ENCODE assay signal across 8 mouse cellular contexts in the genomic region with DNA sequence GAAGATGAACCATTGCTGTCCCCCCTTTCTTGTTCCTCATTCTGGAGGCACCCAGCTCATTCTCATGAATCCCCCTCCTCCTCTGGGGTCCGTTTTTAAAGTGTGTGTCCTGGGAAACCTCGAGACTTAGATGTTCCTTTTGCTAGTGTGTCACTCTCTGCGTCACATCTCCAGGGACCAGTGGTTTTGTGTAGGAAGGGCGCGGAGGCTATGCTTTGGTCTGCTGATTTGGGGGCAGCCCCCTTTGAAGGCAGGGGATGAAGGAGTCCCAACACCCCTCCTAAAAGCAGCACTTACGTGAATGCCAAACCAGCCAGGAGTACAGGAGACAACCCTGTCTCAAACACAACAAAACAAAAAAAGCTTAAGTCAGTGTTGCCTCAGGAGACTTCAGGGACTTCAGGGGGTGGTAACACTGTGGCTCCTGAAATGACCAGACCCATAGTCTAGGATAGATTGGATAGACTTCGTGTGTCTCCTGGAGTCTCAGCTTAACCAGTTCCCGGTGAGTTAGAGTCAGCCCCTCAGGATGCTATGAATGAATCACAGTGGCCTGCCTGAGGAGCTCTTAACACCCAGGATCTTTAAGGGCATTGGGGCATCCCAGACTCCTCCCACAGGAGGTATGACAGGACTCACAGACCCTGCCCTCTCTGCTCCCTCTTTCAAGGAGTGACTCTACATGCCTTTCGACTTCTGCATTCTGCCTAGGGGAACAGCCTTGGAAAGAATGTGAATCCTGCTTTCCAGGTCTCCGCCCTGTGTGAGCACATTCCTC. TPM values are rescaled to one million over a fixed set of nuclear protein-coding genes. Genes with fewer than 3 reads are reported as not detected.
DNase-seq lines count a peak whose midpoint lies in the region; ATAC-seq and TF ChIP-seq lines count a peak whose summit lies in the region.

No protein-coding gene starts in this region.

- DNase-seq in 3T3-L1 (ENCODE audit: low read depth, low spot score) (peak; percentile 100), adipocyte (ENCODE audit: low spot score) (peak; percentile 90)
- DNase-seq in heart, postnatal 0 days (ENCODE audit: low spot score), result peak; percentile 92
- DNase-seq in limb, embryonic 10.5 days (ENCODE audit: low spot score), result peak; percentile 43
- peak; percentile 90 for DNase-seq in midbrain, embryonic 11.5 days (ENCODE audit: low spot score, missing footprints)
- DNase-seq in frontal cortex, postnatal 25 days (ENCODE audit: low spot score in 2 of 2), result no peak

- ATAC-seq in erythroblast, adult 5-6 weeks (replicated peaks; ENCODE audit: low FRiP score, poor library complexity, severe bottlenecking), result peak; percentile 54
- peak; percentile 42 for ATAC-seq in heart, postnatal 0 days (ENCODE audit: insufficient read depth, low read depth)
- ATAC-seq in midbrain, embryonic 11.5 days (ENCODE audit: low FRiP score), result no peak
- ATAC-seq in stomach, embryonic 16.5 days (ENCODE audit: insufficient read depth, low FRiP score), result peak; percentile 45; the same call in 1 of the 2 replicates

- TF ChIP-seq EP300 in heart, postnatal 0 days (IDR thresholded peaks at IDR 0.05; ENCODE audit: low read depth), result no peak

- peak overlapping the region; percentile 76 for H3K27ac ChIP-seq in heart, postnatal 0 days (ENCODE audit: low read depth)
- peak overlapping the region; percentile 86 for H3K27ac ChIP-seq in limb, embryonic 10.5 days
- H3K27ac ChIP-seq in midbrain, embryonic 11.5 days (ENCODE audit: low read depth, low read length), result no peak overlapping the region
- H3K27ac ChIP-seq in stomach, embryonic 16.5 days (ENCODE audit: low read length), result peak overlapping the region; percentile 93

- H3K4me2 ChIP-seq in heart, postnatal 0 days (ENCODE audit: low read depth, low read length), result peak overlapping the region; percentile 86
- peak overlapping the region; percentile 95 for H3K4me2 ChIP-seq in midbrain, embryonic 11.5 days
- peak overlapping the region; percentile 99 for H3K4me2 ChIP-seq in stomach, embryonic 16.5 days (ENCODE audit: low read depth, low read length)

- H3K4me1 ChIP-seq in heart, postnatal 0 days (ENCODE audit: control insufficient read depth, insufficient read depth), result peaks cover 44% of the 10 kb centered on the region
- H3K4me1 ChIP-seq in limb, embryonic 10.5 days, result peaks cover 43% of the 10 kb centered on the region
- H3K4me1 ChIP-seq in midbrain, embryonic 11.5 days (ENCODE audit: control insufficient read depth, insufficient read depth, low read length), result peaks cover 24% of the 10 kb centered on the region
- peaks cover 39% of the 10 kb centered on the region for H3K4me1 ChIP-seq in stomach, embryonic 16.5 days (ENCODE audit: control insufficient read depth, insufficient read depth, low read length)

- no peak for TF ChIP-seq CTCF in heart, postnatal 0 days (IDR thresholded peaks at IDR 0.05; ENCODE audit: low read depth)

- peaks cover 35% of the 10 kb centered on the region for H3K36me3 ChIP-seq in heart, postnatal 0 days (replicated peaks; ENCODE audit: control insufficient read depth, insufficient read depth, low read length)
- H3K36me3 ChIP-seq in limb, embryonic 10.5 days, result peaks cover 39% of the 10 kb centered on the region
- peaks cover 6% of the 10 kb centered on the region for H3K36me3 ChIP-seq in midbrain, embryonic 11.5 days (ENCODE audit: control insufficient read depth, insufficient read depth, low read length)
- H3K36me3 ChIP-seq in stomach, embryonic 16.5 days (ENCODE audit: control insufficient read depth, insufficient read depth, low read length), result peaks cover 13% of the 10 kb centered on the region; the same call in 1 of the 2 replicates

- H3K9me3 ChIP-seq in heart, postnatal 0 days (replicated peaks; ENCODE audit: control insufficient read depth, low read length), result no peaks in the 10 kb centered on the region
- no peaks in the 10 kb centered on the region for H3K9me3 ChIP-seq in limb, embryonic 10.5 days (replicated peaks)
- H3K9me3 ChIP-seq in midbrain, embryonic 11.5 days (ENCODE audit: control insufficient read depth, low read length), result no peaks in the 10 kb centered on the region
- H3K9me3 ChIP-seq in stomach, embryonic 16.5 days (replicated peaks; ENCODE audit: control insufficient read depth, low read length), result no peaks in the 10 kb centered on the region

- 3% methylated on average over 10 of the region's 10 CpGs for WGBS in heart, postnatal 0 days
- WGBS in limb, embryonic 10.5 days, result 10% methylated on average over 10 of the region's 10 CpGs
- WGBS in midbrain, embryonic 11.5 days, result 4% methylated on average over 10 of the region's 10 CpGs
- 3% methylated on average over 10 of the region's 10 CpGs for WGBS in stomach, embryonic 16.5 days

- H3K9ac ChIP-seq in heart, postnatal 0 days (replicated peaks; ENCODE audit: low read depth, low read length), result peak overlapping the region; percentile 74
- H3K9ac ChIP-seq in midbrain, embryonic 11.5 days (ENCODE audit: low read length), result peak overlapping the region; percentile 83
- peak overlapping the region; percentile 87 for H3K9ac ChIP-seq in stomach, embryonic 16.5 days (ENCODE audit: low read length)

- no peaks in the 10 kb centered on the region for H3K27me3 ChIP-seq in heart, postnatal 0 days (ENCODE audit: control insufficient read depth, insufficient read depth, low read length)
- H3K27me3 ChIP-seq in limb, embryonic 10.5 days (ENCODE audit: low read depth, poor library complexity, severe bottlenecking), result no peaks in the 10 kb centered on the region
- H3K27me3 ChIP-seq in midbrain, embryonic 11.5 days (ENCODE audit: control insufficient read depth, insufficient read depth, low read length), result no peaks in the 10 kb centered on the region
- H3K27me3 ChIP-seq in stomach, embryonic 16.5 days (ENCODE audit: control insufficient read depth, insufficient read depth, low read length), result no peaks in the 10 kb centered on the region

- peak overlapping the region; percentile 76 for H3K4me3 ChIP-seq in heart, postnatal 0 days (ENCODE audit: low read depth, low read length)
- H3K4me3 ChIP-seq in limb, embryonic 10.5 days, result peak overlapping the region; percentile 73
- peak overlapping the region; percentile 81 for H3K4me3 ChIP-seq in midbrain, embryonic 11.5 days (ENCODE audit: low read depth, low read length)
- peak overlapping the region; percentile 76 for H3K4me3 ChIP-seq in stomach, embryonic 16.5 days (replicated peaks; ENCODE audit: low read length)

RNA-seq across cellular contexts. Expression of a gene that starts 1.3 kb away (rescaled TPM):
- 12.7 and 13.2 TPM in 2 replicates for total RNA-seq in erythroblast, adult 5-6 weeks (2015; ENCODE audit: low replicate concordance)
- total RNA-seq in erythroblast, adult 5-6 weeks (2017; ENCODE audit: low replicate concordance), result 25.8 and 25.9 TPM in 2 replicates
- 127 and 200 TPM in 2 replicates for total RNA-seq in heart, postnatal 0 days (2014; rRNA removed; ENCODE audit: low replicate concordance)
- polyA plus RNA-seq in heart, postnatal 0 days (2015; fragmentation: Nextera tagmentation; extraction: Ambion mirVana), result 56.4 and 60.3 TPM in 2 replicates
- 72.5 and 74.9 TPM in 2 replicates for polyA plus RNA-seq in limb, embryonic 10.5 days (2016; fragmentation: Nextera tagmentation; extraction: Ambion mirVana)
- polyA plus RNA-seq in midbrain, embryonic 11.5 days (2014; fragmentation: Nextera tagmentation; extraction: Ambion mirVana), result 64.1 and 68.2 TPM in 2 replicates
- polyA plus RNA-seq in stomach, embryonic 16.5 days (2015; fragmentation: Nextera tagmentation; extraction: Ambion mirVana), result 77.2 and 98.4 TPM in 2 replicates

RNA-seq across cellular contexts. Expression of a gene that starts 28.4 kb away (rescaled TPM):
- total RNA-seq in erythroblast, adult 5-6 weeks (2015; ENCODE audit: low replicate concordance), result 0.21 TPM in 1 of 2 replicates, not detected in the other
- total RNA-seq in erythroblast, adult 5-6 weeks (2017; ENCODE audit: low replicate concordance), result 0.17 and 0.70 TPM in 2 replicates
- 4.8 and 9.5 TPM in 2 replicates for total RNA-seq in heart, postnatal 0 days (2014; rRNA removed; ENCODE audit: low replicate concordance)
- polyA plus RNA-seq in heart, postnatal 0 days (2015; fragmentation: Nextera tagmentation; extraction: Ambion mirVana), result 0.49 and 0.51 TPM in 2 replicates
- 0.15 and 0.38 TPM in 2 replicates for polyA plus RNA-seq in limb, embryonic 10.5 days (2016; fragmentation: Nextera tagmentation; extraction: Ambion mirVana)
- 0.23 and 0.42 TPM in 2 replicates for polyA plus RNA-seq in midbrain, embryonic 11.5 days (2014; fragmentation: Nextera tagmentation; extraction: Ambion mirVana)
- polyA plus RNA-seq in stomach, embryonic 16.5 days (2015; fragmentation: Nextera tagmentation; extraction: Ambion mirVana), result 1.9 and 2.0 TPM in 2 replicates

RNA-seq across cellular contexts. Expression of a gene that starts 36.4 kb away (rescaled TPM):
- total RNA-seq in erythroblast, adult 5-6 weeks (2015; ENCODE audit: low replicate concordance), result 32.4 and 33.4 TPM in 2 replicates
- 32.2 and 39.0 TPM in 2 replicates for total RNA-seq in erythroblast, adult 5-6 weeks (2017; ENCODE audit: low replicate concordance)
- total RNA-seq in heart, postnatal 0 days (2014; rRNA removed; ENCODE audit: low replicate concordance), result 18.9 and 24.5 TPM in 2 replicates
- 4.7 and 5.6 TPM in 2 replicates for polyA plus RNA-seq in heart, postnatal 0 days (2015; fragmentation: Nextera tagmentation; extraction: Ambion mirVana)
- polyA plus RNA-seq in limb, embryonic 10.5 days (2016; fragmentation: Nextera tagmentation; extraction: Ambion mirVana), result 11.4 and 13.0 TPM in 2 replicates
- polyA plus RNA-seq in midbrain, embryonic 11.5 days (2014; fragmentation: Nextera tagmentation; extraction: Ambion mirVana), result 7.1 and 8.1 TPM in 2 replicates
- polyA plus RNA-seq in stomach, embryonic 16.5 days (2015; fragmentation: Nextera tagmentation; extraction: Ambion mirVana), result 9.3 and 11.2 TPM in 2 replicates

RNA-seq across cellular contexts. Expression of a gene that starts 42.2 kb away (rescaled TPM):
- 45.5 and 51.0 TPM in 2 replicates for total RNA-seq in erythroblast, adult 5-6 weeks (2015; ENCODE audit: low replicate concordance)
- total RNA-seq in erythroblast, adult 5-6 weeks (2017; ENCODE audit: low replicate concordance), result 117 and 295 TPM in 2 replicates
- 20.6 and 40.3 TPM in 2 replicates for total RNA-seq in heart, postnatal 0 days (2014; rRNA removed; ENCODE audit: low replicate concordance)
- 18.3 and 18.6 TPM in 2 replicates for polyA plus RNA-seq in heart, postnatal 0 days (2015; fragmentation: Nextera tagmentation; extraction: Ambion mirVana)
- 16.6 and 17.2 TPM in 2 replicates for polyA plus RNA-seq in limb, embryonic 10.5 days (2016; fragmentation: Nextera tagmentation; extraction: Ambion mirVana)
- 39.1 and 41.0 TPM in 2 replicates for polyA plus RNA-seq in midbrain, embryonic 11.5 days (2014; fragmentation: Nextera tagmentation; extraction: Ambion mirVana)
- 20.6 and 22.1 TPM in 2 replicates for polyA plus RNA-seq in stomach, embryonic 16.5 days (2015; fragmentation: Nextera tagmentation; extraction: Ambion mirVana)

RNA-seq across cellular contexts. Expression of a gene that starts 51.7 kb away (rescaled TPM):
- not detected in 2 replicates for total RNA-seq in erythroblast, adult 5-6 weeks (2015; ENCODE audit: low replicate concordance)
- total RNA-seq in erythroblast, adult 5-6 weeks (2017; ENCODE audit: low replicate concordance), result not detected in 2 replicates
- not detected in 2 replicates for total RNA-seq in heart, postnatal 0 days (2014; rRNA removed; ENCODE audit: low replicate concordance)
- not detected in 2 replicates for polyA plus RNA-seq in heart, postnatal 0 days (2015; fragmentation: Nextera tagmentation; extraction: Ambion mirVana)
- 0.97 and 2.1 TPM in 2 replicates for polyA plus RNA-seq in limb, embryonic 10.5 days (2016; fragmentation: Nextera tagmentation; extraction: Ambion mirVana)
- polyA plus RNA-seq in midbrain, embryonic 11.5 days (2014; fragmentation: Nextera tagmentation; extraction: Ambion mirVana), result 0.39 and 0.40 TPM in 2 replicates
- polyA plus RNA-seq in stomach, embryonic 16.5 days (2015; fragmentation: Nextera tagmentation; extraction: Ambion mirVana), result 0.41 and 0.48 TPM in 2 replicates

Comparison
In these comparisons a context has a peak if more than half of its experiments do, and no peak if none do; other contexts are left out.
1. DNase-seq: peak in 3T3-L1 (single experiment), adipocyte (single experiment), heart, postnatal 0 days (single experiment), limb, embryonic 10.5 days (single experiment) and midbrain, embryonic 11.5 days (single experiment); none in frontal cortex, postnatal 25 days (0 of 2).
2. Peak in every context shown above with its lines, with median percentiles within 50 percentile points of each other: H3K4me2 ChIP-seq, H3K4me3 ChIP-seq and H3K9ac ChIP-seq.